Mouse (Mus musculus) liver, postnatal 0 days (tissue): ENCODE results near the gene Smad9. TPM values are rescaled to one million over a fixed set of nuclear protein-coding genes. Genes with fewer than 3 reads are reported as not detected.

Experiments used
- ATAC-seq: fragments of 200-750 bp; cut with Nextera tagmentation; 2 replicates; pipeline ENCODE4 v1.8.0; 2017; ENCODE audit warnings: mild to moderate bottlenecking, moderate library complexity
- DNase-seq: peaks from one replicate; pipeline ENCODE4 v3.0.0-alpha.2; 2016
- H3K27ac ChIP-seq: fragments of 300-500 bp; sonication (generic); 2 replicates; pipeline ENCODE4 v1.5.1; 2014; ENCODE audit warnings: antibody characterized with exemption, moderate library complexity, mild to moderate bottlenecking, low read depth
- H3K27me3 ChIP-seq: fragments of 300-500 bp; sonication (generic); 2 replicates; pipeline ENCODE4 v1.6.1; 2014; ENCODE audit warnings: low read length, control low read depth, mixed read lengths; ENCODE audit not compliant: insufficient read depth
- H3K36me3 ChIP-seq: fragments of 300-500 bp; sonication (generic); replicated peaks from 2 replicates; pipeline ENCODE4 v1.6.1; 2014; ENCODE audit warnings: mild to moderate bottlenecking, control low read depth, low read length, moderate library complexity, mixed read lengths; ENCODE audit not compliant: insufficient read depth
- H3K4me1 ChIP-seq: fragments of 300-500 bp; sonication (generic); 2 replicates; pipeline ENCODE4 v1.6.1; 2014; ENCODE audit warnings: antibody characterized with exemption, mild to moderate bottlenecking, control low read depth; ENCODE audit not compliant: insufficient read depth
- H3K4me2 ChIP-seq: fragments of 300-500 bp; sonication (generic); 2 replicates; pipeline ENCODE4 v1.6.1; 2014; ENCODE audit warnings: low read depth, mild to moderate bottlenecking, low read length, moderate library complexity, mixed read lengths
- H3K4me3 ChIP-seq: fragments of 300-500 bp; sonication (generic); 2 replicates; pipeline ENCODE4 v1.5.1; 2014; ENCODE audit warnings: low read depth, low read length
- H3K9ac ChIP-seq: fragments of 300-500 bp; sonication (generic); replicated peaks from 2 replicates; pipeline ENCODE4 v1.6.1; 2014; ENCODE audit warnings: mild to moderate bottlenecking, moderate library complexity
- H3K9me3 ChIP-seq: fragments of 300-500 bp; sonication (generic); 2 replicates; pipeline ENCODE4 v1.6.1; 2016; ENCODE audit warnings: mild to moderate bottlenecking, control low read depth, low read length, mixed read lengths
- CTCF ChIP-seq: sonication (generic); IDR thresholded peaks from 2 replicates; pipeline ENCODE4 v1.5.1; 2016; ENCODE audit warnings: antibody characterized with exemption, low read depth
- EP300 ChIP-seq: IDR thresholded peaks from 2 replicates; pipeline ENCODE4 v1.6.1; 2016; ENCODE audit warnings: antibody characterized with exemption, low read depth, mild to moderate bottlenecking
- WGBS: fragments of 180-500 bp; shearing (Covaris S2); extraction: QIAGEN DNeasy Blood & Tissue Kit; methylation state at CpG from one replicate; pipeline ENCODE4 v1.1.7; 2014; ENCODE audit not compliant: insufficient replicate concordance; 5-methylcytosine and 5-hydroxymethylcytosine counted together
- polyA plus RNA-seq: library from polyadenylated mRNA; unstranded; fragments of >200 nt; fragmentation: Nextera tagmentation; extraction: Ambion mirVana; gene quantifications from 2 replicates; pipeline ENCODE4 v1.2.1, GENCODE M21; 2015

Gene Smad9
- polyA plus RNA-seq, 1 experiment from 2014 or later, result 1.4 TPM

DNA sequence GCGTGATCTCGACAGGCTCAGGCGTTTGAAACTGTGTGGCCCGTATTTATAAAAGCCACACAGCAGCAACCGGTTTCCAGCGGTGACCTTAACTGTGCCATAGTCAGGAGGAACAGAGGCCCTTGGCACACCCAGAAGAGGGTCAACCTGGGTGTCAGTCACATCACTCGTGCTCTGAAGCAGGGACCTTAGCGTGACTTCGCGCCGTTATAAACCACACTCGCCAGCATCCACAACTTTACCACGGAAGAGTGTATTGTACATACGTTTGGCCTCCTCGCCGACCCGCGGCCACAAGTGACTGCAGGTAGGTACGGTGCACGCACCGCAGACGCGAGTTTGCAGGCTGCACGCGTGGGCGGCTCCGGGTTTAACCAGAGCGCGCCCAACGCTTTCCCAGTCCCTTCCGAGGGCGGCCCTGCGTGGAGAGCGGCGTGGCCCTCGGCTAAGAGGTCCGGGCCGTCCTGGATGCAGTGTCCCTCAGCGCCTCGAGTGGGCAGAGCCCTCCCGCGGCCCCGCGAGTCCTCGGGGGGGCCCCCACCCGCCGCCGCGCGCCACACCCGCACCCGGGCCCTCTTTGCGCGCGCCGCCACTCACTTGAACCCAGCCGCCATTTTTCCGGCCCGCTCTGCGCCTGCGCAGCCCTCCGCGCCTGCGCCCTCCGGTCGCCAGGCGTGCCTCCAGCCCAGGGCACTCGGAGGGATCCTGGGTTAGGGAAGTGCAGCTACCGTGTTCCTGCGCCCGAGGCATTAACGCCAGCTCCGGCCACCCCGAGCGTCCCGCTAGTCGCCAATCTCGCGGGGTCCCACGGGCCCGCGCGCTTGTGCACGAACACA, 20.8 kb upstream of the Smad9 start:
- H3K4me1 ChIP-seq, result peaks cover 11% of the 10 kb centered on the region
- peak; percentile 94 for DNase-seq
- H3K36me3 ChIP-seq, result peaks cover 33% of the 10 kb centered on the region
- ATAC-seq, result peak; percentile 91
- no peaks in the 10 kb centered on the region for H3K9me3 ChIP-seq
- H3K4me2 ChIP-seq, result peak overlapping the region; percentile 93
- peak overlapping the region; percentile 90 for H3K4me3 ChIP-seq
- under 1% methylated on average over 64 of the region's 84 CpGs for WGBS
- peak overlapping the region; percentile 99 for H3K27ac ChIP-seq
- TF ChIP-seq EP300 (no peak), CTCF (no peak)
- no peaks in the 10 kb centered on the region for H3K27me3 ChIP-seq
- peak overlapping the region; percentile 88 for H3K9ac ChIP-seq

DNA sequence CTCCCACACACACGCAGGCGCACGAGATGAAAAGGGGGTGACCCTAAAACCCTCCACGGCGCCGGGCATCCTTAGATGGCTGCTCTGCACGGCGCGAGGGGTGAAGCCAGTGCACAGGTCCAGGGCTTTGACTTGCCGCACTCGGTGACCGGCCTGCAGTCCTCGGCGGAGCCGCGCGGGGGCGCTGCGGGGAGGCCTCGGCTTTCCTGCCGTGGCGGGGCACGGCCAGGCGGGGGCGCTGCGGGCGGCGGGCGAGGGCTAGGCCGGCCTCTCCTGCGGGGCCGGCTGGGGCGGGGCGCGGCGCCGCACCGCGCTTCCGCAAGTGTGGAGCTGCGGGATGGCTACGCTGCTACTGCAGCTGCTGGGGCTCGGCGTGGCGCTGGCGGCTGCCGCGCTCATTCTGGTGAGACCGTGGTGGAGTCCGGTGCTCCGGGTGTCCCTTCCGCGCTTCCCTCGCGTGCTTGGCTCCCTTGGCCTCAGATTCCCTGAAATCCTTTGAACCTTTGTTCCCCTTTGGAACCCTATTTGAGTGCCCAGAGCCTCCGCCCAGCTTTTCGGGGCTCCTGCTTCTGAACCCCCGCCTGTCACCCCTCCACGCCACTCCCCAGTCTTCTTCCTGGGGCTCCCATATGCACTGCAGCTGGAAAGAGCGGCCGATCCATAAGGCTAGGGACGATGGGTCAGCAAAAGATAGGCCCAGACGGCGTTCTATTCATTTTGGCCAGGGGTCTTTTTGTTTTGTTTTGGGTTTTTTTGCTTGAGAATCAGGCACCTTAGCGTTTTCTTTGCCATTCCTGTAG, 19.9 kb upstream of the Smad9 start, which contains the start of the genes Exosc8 and Alg5:
Gene Exosc8, minus strand, starts transcription at position 147 of the 800 bp plus-strand sequence.
Gene Alg5, plus strand, starts transcription at position 293 of the 800 bp plus-strand sequence.
- ATAC-seq (peak; percentile 85), DNase-seq (peak; percentile 95)
- no peaks in the 10 kb centered on the region for H3K27me3 ChIP-seq
- peaks cover 11% of the 10 kb centered on the region for H3K4me1 ChIP-seq
- peak within 1 kb of the TSS; percentile 90 for H3K4me3 ChIP-seq
- no peaks in the 10 kb centered on the region for H3K9me3 ChIP-seq
- peaks cover 25% of the 10 kb centered on the region for H3K36me3 ChIP-seq
- H3K4me2 ChIP-seq, result peak within 1 kb of the TSS; percentile 93
- no peak for TF ChIP-seq EP300
- peak; percentile 94 for TF ChIP-seq CTCF
- peak within 1 kb of the TSS; percentile 88 for H3K9ac ChIP-seq
- WGBS, result under 1% methylated on average over 64 of the region's 65 CpGs
- H3K27ac ChIP-seq, result peak within 1 kb of the TSS; percentile 99

DNA sequence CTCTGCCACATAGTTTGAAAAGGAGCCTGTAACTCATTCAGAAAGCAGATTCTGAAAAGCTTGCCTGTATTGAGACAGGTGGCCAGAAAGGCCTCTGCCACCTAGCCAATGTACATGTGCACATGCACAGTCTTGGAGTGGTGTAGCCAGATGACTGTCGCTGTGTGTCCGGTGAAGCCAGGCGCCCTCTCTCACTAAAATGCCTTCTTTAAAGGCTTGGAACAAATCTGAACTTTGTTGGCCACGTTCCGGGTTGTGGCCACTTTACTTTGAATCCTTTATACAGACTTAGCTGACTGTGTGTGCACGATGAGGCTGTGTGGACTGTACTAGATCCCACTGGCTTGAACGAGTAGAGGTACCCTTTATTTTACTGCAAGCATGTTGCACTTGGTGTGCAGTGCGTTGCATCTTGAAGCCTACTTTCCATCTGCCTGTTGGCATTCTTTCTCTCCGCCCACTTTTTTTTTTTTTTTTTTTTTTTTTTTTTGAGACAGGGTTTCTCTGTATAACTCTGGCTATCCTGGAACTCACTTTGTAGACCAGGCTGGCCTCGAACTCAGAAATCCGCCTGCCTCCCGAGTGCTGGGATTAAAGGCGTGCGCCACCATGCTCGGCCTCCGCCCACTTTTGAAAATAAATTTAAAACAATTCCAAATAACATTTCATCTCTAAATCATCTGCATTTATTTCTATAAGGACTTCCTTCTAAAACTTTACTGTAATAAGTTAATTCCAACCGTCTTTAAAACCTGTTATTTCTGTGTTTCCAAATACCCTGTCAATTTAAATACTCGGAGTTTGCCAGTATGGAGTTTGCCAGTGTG, 19.1 kb upstream of the Smad9 start:
- Histone ChIP-seq H3K27ac (peak overlapping the region; percentile 99), H3K4me2 (peak overlapping the region; percentile 93), H3K4me3 (peak overlapping the region; percentile 90), H3K9me3 (no peaks in the 10 kb centered on the region), H3K36me3 (peaks cover 18% of the 10 kb centered on the region), H3K4me1 (peaks cover 11% of the 10 kb centered on the region), H3K9ac (peak overlapping the region; percentile 88), H3K27me3 (no peaks in the 10 kb centered on the region)
- 47% methylated on average over 18 of the region's 18 CpGs for WGBS
- no peak for TF ChIP-seq CTCF
- TF ChIP-seq EP300, result no peak
- ATAC-seq, result no peak
- DNase-seq, result peak; percentile 29

DNA sequence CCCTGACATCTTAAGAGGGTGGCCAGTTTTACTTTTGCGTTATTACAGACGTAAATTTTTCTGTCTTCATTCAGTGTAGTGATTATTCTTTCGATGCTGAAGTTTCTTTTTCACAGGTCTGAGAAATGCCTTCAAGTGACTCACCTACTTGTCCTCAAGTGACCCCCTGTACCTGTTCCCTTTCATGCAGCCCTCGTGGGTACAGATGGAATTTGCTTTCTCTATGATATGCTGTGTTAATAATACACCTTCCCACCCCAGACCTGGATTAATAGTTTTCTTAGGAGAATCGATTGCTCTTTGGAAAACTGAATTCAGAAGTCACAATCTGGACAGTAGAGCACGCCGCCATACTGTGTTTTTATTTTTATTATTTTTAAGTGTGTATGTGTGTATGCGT, 18.1 kb upstream of the Smad9 start:
- WGBS, result 90% methylated on average over 8 of the region's 8 CpGs

DNA sequence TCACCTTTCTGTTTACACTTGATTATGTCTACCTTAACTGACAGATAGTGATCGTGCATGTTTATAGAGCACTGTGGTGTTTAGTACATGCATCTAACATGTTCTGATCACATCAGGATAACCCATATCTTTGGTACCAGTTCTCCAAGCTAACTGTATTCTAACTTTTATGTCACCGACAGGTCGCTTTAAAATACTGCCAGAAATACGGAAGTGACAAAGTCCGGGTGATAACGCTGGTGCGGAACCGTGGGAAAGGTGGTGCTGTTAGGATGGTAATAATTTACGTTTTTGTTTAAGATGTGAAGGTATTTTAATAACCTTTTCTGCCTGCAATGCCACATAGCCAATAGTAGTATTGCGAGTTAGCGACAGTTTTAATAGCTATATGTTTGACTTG, 13.4 kb upstream of the Smad9 start:
- Histone ChIP-seq H3K9ac (no peak overlapping the region), H3K27ac (no peak overlapping the region), H3K9me3 (no peaks in the 10 kb centered on the region), H3K4me2 (no peak overlapping the region), H3K27me3 (no peaks in the 10 kb centered on the region), H3K4me3 (no peak overlapping the region), H3K4me1 (no peaks in the 10 kb centered on the region), H3K36me3 (peaks cover 56% of the 10 kb centered on the region)
- 88% methylated on average over 11 of the region's 11 CpGs for WGBS
- no peak for TF ChIP-seq CTCF
- no peak for TF ChIP-seq EP300
- DNase-seq (no peak), ATAC-seq (no peak)

More for the DNA sequence above, 18.1 kb upstream of the Smad9 start:
- Histone ChIP-seq H3K4me3 (no peak overlapping the region), H3K27me3 (no peaks in the 10 kb centered on the region), H3K4me1 (peaks cover 11% of the 10 kb centered on the region), H3K4me2 (no peak overlapping the region), H3K9me3 (no peaks in the 10 kb centered on the region), H3K36me3 (peaks cover 19% of the 10 kb centered on the region), H3K27ac (no peak overlapping the region), H3K9ac (no peak overlapping the region)
- ATAC-seq (no peak), DNase-seq (no peak)
- TF ChIP-seq CTCF (no peak), EP300 (no peak)
